Mouse (Mus musculus) 3134 (cell line): ENCODE measurements around the gene Spata2.

Source experiments
- DNase-seq: peaks from one replicate; pipeline ENCODE4 v3.0.0-alpha.2; 2011; ENCODE audit warnings: low spot score; ENCODE audit not compliant: insufficient read length; ENCODE audit errors: extremely low read depth

Gene Spata2

DNA sequence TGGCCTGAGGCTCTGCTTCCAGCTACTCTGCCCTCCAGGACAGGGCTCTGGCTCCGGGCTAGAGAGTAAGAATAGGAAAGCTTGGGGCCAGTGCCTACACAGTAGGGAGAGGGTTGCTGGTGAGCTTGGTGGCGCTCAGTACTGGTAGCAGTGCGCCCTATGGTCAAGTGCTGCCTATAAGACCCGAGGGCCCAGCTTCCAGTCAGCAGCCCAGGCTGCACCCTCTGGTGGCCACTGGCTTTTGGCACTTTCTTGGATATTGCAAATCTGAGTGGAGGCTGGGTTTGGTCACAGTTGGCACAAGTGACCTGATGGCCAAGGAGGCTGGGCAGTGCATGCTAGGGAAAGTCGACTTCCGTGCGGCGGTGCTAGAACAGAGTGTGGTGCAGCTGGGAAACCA is 42.0 kb downstream of the Spata2 start:
- DNase-seq = no peak

DNA sequence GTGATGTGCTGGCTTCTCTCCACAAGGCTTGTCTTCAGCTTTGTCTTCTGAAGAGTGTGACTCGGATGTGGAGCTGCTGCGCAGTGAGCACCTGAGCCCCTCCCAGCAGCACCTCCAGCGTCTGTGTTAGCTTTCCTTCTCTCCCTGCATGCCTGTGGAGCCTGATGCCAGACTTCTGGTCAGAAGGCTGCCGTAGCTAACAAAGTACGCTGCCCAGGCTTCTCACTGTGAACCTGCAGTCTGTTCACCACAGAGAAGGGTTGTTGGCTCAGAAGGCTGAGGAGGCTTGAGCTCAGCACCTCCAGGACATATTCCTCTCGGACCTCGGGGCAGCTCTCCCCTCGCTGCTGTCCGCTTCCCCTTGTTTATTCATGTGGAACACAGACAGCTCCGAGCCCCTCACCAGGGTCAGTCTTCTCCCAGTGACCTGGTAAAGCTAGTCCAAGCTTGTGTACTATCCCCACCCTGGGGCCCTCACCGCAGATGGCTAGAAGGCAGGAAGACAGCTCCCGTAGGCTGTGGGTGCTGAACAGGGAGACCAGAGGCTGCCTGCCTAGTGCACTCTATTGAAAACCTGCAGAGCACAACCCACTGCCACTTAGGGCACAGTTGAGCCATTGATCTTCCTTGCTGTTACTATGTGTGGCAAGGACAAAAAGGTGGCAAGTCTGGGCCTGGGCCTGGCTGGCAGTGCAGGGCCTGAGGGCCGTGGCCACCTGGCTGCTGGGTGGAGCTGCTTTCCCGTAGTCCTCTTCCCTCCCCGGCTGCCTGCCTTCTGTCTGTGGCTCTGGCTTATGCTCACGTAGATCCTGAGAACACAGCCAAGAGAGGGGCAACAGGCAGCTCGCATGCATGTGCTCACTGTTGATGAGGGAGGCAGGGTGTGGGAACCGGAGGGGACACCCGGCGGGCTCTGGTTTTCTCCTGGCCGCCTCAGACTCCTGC is 43.1 kb downstream of the Spata2 start:
- DNase-seq = no peak

DNA sequence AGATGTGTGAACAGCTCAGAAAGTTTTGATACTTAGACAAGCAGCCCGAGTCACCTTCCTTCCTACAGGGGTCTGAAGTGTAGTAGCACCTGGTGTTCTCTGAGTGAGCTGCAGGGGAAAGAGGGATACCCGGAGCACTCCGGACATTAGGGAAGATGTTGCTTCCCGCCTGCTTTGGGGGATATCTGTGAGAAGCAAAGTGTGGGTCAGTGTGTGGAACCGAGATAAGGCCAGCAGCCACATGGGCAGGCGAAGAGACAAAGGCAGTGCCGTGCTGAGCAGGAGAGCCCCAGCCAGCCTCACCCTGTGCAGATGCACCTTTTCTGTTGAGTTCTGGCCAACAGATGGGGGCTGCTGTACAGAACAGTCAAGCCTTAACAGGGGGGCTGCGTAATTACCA is 45.1 kb downstream of the Spata2 start:
- DNase-seq = no peak

DNA sequence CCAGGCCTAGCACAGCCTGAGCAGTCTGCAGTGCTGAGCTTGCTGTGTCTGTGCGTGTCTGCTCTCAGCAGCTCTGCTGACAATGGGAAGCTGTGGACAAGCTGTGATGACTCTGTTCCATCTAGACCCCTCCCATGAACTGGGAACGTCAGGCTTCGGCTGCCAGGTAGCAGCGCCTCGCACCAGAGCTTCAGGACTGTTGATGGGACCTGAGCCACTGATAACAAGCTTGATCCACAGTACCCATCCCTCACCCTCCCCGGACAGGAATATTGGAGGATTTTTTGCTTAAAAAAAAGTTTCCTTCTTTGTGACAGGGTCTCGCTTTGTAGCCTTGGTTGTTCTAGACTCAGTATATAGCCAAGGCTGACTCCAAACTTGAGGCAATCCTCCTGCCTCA is 45.5 kb downstream of the Spata2 start:
- DNase-seq = no peak

DNA sequence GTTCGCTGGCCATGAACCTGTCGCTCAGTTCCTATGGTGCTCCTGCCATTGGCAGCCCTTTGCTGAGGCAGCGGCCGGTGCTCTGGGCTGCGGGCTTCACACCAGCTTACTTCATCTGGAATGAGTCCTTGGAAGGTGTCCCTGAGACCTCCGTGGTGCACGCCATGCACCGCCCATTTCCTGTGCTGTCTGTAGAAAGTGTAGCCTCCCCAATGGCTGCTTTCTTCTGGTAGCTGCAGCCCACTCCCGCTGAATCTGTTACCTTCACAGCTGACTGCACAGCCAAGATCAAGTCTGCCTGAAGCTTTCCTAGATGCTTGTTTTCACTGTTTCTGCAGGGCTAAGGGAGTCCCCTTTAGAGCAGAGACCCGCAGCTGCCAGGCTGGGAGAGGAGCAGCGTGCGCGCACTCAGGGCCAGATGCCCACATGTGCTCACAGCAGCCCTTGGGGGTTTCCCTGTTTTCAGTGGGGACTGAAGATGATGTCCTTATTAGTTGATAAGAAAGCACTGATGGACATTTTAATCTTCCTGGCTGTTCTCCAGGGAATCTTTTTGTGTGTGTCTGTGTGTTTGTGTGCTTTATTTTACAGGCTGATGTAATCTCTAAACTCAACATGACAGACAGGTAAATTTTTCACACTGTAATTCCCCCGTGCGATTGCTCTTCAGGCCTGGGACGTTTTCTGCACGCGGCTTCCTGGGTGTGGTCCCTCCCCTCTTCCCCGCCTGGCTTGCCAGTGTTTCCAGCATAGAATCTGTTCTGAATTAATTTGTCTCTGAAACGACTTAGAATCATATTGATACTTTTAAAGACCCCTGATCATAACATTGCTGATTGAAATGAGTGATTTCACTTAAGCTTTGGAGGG is 46.5 kb downstream of the Spata2 start:
- no peak for DNase-seq

DNA sequence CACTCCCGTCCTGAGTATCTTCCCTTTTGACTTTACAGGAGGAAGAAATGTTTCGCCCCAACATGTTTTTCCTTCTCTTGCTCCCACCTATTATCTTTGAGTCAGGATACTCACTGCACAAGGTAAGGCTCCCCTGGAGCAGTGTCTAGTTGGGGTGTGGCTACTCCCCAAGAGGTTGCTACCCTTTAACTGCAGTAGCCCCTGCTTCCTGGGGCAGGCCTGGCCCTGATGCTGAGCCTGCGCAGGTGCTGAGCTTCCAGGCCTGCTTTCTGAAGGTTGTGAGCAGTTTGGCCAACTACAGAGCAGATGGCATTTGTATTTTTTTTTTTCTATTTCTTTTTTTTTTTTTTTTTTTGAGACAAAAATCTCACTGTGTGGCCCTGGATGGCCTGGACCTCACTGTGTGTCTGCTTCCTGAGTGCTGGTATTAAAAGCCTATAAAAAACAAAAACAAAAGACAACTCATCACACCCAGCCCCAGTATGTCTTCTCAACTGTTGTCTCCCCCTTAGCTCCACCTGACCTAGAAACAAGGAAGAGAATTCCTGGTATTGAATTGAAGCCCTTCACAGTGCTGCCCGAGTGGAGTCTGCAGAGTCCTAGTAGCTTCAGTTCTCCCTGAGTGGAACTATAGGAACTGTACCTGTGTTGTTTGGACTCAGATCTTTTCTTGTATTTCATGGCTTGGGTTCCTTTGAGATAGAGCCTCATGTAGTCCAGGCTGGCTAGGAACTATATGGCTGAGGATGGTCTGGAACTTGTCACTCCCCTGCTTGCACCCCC is 49.1 kb downstream of the Spata2 start:
- DNase-seq = no peak

DNA sequence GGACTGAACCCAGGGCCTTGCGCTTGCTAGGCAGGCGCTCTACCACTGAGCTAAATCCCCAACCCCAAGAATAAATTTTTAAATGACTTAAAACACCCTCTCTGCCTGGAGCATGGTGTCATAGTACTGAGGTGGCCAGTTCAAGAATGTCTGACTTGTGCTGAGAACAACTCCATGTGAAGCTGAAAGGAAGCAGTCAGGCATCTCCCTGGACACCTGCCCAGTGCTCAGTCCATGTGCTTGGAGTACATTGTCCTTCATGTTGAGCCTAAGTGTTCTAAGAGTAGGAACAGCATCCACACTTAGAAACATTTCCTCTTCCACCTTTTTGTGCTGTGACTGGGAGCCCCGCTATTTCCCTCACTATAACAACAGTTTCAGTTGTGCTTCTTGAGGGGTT is 53.3 kb downstream of the Spata2 start:
- no peak for DNase-seq

DNA sequence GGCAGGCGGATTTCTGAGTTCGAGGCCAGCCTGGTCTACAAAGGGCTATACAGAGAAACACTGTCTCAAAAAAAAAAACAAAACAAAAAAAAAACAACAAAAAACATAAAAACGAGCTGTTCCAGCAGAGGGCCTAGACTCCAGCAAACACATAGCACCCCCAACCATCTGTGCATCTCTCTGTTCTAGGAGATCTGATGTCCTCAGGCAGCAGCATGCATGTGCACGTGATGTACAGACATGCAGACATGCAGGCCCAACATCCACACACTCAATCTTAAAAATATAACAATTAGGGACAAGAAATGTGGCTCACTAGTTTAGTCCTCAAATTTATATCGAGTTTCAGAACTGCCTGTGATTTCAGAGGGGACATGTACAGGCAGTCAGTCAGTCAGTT is 56.3 kb downstream of the Spata2 start:
- no peak for DNase-seq

DNA sequence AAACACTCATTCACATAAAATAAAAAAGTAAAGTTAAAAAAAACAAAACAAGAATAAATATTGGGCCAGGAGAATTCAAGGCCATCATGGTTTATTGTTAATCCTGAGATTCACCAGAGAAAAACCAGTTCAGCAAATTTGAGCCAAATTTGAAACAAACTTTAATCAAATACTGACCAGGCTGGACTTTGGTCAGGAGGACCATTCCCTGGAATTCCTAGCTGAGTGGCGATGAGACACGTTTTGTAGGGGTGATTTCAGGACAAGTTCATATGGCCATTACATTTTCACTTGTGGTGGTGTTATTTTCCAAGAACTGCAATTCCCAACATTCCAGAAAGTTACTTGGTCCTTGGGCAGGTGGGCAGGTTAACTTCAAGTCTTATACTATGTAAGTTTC is 57.1 kb downstream of the Spata2 start:
- DNase-seq = no peak

DNA sequence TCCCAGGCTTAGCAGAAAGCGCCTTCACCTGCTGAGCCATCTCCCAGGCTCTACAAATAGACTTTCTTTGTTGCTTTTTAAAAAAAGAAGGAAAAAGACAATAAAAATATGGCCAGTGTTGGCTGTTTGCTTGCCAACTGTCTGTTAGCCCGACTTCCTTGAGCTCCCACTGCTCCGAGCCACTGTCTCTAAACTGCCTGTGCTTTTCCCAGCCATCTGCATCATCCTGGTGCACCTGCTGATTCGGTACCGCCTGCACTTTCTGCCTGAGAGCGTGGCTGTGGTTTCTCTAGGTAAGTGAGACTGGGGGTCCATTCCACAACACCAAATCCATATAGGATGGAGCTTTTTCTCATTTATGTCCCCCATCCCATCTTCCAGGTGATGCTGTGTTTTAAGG is 58.1 kb downstream of the Spata2 start:
- no peak for DNase-seq

DNA sequence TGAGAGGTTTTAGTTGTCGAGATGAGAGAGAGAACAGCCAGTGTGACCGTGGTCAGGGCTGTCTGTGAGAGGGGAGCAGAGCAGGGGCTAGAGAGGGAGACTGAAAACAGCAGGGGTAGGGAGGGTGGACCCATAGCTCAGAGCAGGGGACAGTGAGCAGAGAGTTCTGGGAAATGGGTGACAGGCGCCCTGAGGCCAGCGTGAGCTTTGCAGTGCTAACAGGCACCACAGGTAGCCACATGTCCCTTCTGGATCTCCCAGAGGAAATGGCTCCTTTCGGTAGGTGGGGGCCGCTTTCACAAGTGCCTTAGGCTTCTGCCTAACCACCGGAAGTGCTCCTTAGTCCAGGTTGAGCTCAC is 61.3 kb downstream of the Spata2 start:
- no peak for DNase-seq
